Mouse (Mus musculus): ENCODE results near the gene Foxd4.

- TF ChIP-seq CTCF (IDR thresholded peaks at IDR 0.05 in 2 of 3, conservative IDR thresholded peaks at IDR 0.05 in 1 of 3; ENCODE audit: control insufficient read depth in 1 of 3, insufficient read depth in 1 of 3, low read depth in 2 of 3, low read length in 3 of 3, poor library complexity in 1 of 3, severe bottlenecking in 1 of 3), result no peak
- TF ChIP-seq NRF1 (IDR thresholded peaks at IDR 0.05; ENCODE audit: insufficient read depth, low read depth, low read length, poor library complexity, severe bottlenecking), result no peak
- no peak for TF ChIP-seq POLR2A (IDR thresholded peaks at IDR 0.05; ENCODE audit: control insufficient read depth in 1 of 2, insufficient read depth in 1 of 2, low read depth in 1 of 2, low read length in 2 of 2, poor library complexity in 1 of 2)
- no peak for TF ChIP-seq EP300 (IDR thresholded peaks at IDR 0.05; ENCODE audit: low read depth in 1 of 2, low read length in 2 of 2)
- no peak for TF ChIP-seq USF1 (IDR thresholded peaks at IDR 0.05; ENCODE audit: low read depth, low read length)
- no peak for TF ChIP-seq RAD21 (IDR thresholded peaks at IDR 0.05; ENCODE audit: low read depth, low read length)
- TF ChIP-seq TAL1 (IDR thresholded peaks at IDR 0.05; ENCODE audit: low read length), result no peak
- TF ChIP-seq USF2 (IDR thresholded peaks at IDR 0.05; ENCODE audit: borderline replicate concordance in 1 of 2, insufficient read depth in 1 of 2, low read depth in 1 of 2, low read length in 2 of 2), result no peak
- TF ChIP-seq POLR2AphosphoS2 (IDR thresholded peaks at IDR 0.05; ENCODE audit: low read length), result no peak
- TF ChIP-seq JUND (IDR thresholded peaks at IDR 0.05; ENCODE audit: low read depth, low read length), result no peak
- TF ChIP-seq MAFK (IDR thresholded peaks at IDR 0.05; ENCODE audit: borderline replicate concordance, low read depth, low read length), result no peak
- no peak for TF ChIP-seq UBTF (IDR thresholded peaks at IDR 0.05; ENCODE audit: borderline replicate concordance, insufficient read depth, low read depth, low read length)
- no peak for TF ChIP-seq GATA1 (IDR thresholded peaks at IDR 0.05; ENCODE audit: low read depth, low read length)
- TF ChIP-seq ZC3H11A (IDR thresholded peaks at IDR 0.05; ENCODE audit: low read depth, low read length), result no peak
Measured at GRCm38 (mm10) chr19:24907655-24908054, 6.7 kb upstream of the Foxd4 start.
